Mouse (Mus musculus) megakaryocyte progenitor cell, adult 5-6 weeks (primary cell): ENCODE measurements at regions not wholly inside any gene's neighbourhood (a gene's known extent, or its start where the extent isn't known, plus 50 kb on each side); places are given as distances from the start of the nearest gene placed in this dataset.

Experiments used
- ATAC-seq: replicated peaks from 2 replicates; pipeline ENCODE4 v1.8.0; 2016; ENCODE audit warnings: mild to moderate bottlenecking, moderate TSS enrichment, inconsistent platforms; ENCODE audit not compliant: poor library complexity

DNA sequence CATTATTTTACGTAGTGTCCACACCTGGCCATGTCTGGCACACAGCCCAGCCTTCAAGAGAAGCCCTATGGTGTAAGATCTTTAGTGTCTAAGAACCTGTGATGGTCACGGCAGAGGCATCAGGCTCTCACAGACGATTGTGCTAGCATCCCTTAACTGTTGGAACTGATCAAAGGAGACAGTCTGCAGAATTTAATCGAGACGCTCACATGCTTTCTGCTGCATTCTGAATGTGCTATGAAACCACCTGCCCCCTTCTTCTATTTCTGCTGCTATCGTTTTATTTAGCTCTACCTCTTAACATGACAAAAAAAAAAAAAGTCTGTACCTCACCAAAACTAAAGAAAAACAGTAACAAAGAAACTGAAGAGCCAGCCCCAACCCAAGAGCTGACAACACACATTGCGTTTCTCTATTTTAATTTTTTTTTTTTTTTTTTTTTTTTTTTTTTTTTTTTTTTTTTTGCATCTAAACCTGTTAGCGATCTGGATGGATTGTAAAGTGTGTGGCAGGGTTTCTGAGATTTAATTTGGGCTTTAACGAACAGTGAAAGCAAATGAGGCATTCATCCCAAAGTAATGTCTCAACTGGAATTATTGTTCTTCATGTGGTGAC, 209.6 kb upstream of the Clint1 start:
- ATAC-seq = no peak

DNA sequence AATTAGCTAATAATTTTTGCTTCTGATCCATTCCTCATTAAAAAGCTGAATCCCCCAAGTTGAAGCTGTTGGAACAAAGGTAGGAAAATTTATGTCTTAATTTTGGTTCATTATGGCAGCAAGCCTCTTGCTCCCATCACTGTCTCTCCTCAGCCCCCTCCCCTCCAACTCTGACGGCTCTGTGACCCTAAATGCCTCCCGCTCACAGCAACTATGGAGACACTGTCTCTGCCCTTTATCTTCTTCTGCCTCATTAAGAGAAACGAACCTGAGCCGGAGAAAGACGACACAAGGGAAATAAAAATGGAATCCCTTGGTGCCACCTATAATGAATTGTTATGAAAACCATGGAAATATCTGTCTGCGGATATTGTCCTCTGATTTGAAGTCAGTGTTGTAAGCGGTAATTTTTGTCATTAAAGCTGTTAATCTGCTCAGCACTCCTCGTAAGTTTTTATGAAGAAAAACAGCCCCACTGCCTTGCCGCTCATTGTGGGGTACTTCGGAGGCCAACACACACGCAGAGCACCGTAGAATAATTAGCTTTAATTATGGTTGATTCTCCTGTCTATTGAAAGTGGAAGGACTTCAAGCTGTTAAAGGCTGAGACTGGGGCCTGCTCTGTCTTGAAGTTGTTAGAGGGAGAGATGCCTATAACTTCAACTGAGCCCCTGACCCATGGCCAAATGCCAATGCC, 208.1 kb upstream of the Clint1 start:
- no peak for ATAC-seq

- no peak for ATAC-seq
These were observed 206.0 kb upstream of the Clint1 start for GRCm38 (mm10) chr11:45645815-45646214.

GRCm38 (mm10) chr11:45647888-45648287, 204.0 kb upstream of the Clint1 start:
- no peak for ATAC-seq

DNA sequence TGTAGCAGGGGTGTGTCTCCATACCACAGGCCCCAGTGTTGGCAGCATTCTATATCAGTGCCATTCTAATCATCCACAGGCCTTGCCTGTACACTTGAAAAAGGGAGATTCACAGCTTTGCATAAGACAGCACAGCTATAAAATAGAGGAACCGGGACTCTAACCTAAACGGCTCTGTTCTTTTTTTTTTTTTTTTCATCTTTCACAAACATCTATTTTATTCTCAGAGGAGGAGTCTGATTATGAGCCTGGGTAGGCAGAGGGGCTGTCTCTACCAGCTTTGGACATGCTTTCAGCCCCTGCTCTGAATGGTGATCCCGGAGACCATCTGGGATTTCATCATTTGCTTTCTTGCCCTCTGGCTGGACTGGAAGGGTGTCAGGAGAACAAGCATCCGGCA, 195.6 kb upstream of the Clint1 start:
- no peak for ATAC-seq

- no peak for ATAC-seq
These were observed 181.6 kb upstream of the Clint1 start for GRCm38 (mm10) chr11:45670156-45670830.

DNA sequence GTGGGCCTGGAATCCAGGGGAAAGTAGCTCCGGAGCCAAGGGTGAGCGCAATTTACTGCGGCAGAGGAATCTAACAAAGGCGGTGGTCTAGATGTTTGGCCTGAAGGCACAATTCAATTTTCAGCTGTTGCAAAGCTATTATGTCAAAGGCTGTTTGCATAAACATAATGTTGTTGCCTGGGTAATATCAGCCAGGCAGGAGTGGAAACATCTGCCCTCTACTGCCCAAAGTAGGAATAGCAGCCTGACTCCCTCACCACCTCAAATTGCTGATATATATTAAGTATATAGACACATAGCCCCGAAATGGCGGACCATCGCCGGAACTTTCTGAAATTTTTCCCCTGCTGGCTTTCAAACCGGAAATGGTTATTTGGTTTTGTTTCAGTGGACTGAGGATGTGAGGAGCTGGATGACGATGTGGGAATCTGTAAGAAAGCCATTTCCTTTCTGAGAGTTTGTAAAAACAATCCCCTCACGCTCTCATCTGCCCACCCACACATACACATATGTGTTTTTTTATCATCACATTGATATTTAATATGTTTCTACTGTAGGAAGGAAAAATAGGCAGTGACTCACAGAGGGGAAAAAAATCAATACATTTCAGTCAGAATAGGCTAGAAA, 173.1 kb upstream of the Clint1 start:
- ATAC-seq = peak; percentile 95

DNA sequence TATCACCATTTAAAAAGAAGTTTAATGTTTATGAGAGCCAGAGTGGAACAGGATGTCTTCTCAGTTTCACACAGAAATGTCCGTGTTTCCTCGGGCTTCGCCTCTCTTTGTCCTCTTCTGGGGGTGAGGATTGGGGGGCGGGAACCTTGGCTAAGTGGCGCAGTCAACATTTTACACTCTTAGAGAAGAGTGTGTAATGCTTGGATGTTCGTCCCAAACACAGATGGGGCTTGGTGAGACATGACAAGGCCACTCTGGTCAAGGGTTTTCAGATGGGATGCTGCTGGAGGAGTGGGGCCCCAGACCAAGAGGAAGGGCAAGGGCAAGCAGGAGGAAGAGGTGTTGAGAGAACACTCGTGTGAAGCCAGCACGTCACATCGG, 172.6 kb upstream of the Clint1 start:
- no peak for ATAC-seq

GRCm38 (mm10) chr11:45685571-45685970, 166.3 kb upstream of the Clint1 start:
- no peak for ATAC-seq

GRCm38 (mm10) chr11:45693206-45693605, 158.6 kb upstream of the Clint1 start:
- no peak for ATAC-seq

DNA sequence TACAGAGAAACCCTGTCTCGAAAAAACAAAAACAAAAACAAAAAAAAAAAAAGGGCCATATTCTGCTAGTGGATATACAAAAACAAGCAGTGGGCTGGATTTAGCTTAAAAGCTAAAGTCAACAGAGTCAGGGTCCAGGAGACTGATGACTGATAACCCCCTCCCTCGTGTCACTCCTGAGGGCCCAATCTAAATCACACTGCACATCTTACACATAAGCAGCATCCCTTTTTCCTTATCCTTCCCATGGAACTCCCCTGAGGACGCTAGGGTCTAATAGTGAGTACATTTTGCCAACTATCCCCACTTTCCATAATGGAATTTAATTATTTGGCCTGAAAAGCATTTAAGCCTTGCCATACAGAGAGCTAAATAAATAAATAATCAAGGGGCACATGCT, 150.3 kb upstream of the Clint1 start:
- no peak for ATAC-seq

- no peak for ATAC-seq
These were observed 148.9 kb upstream of the Clint1 start for GRCm38 (mm10) chr11:45702916-45703315.

- no peak for ATAC-seq
These were observed 147.4 kb upstream of the Clint1 start for GRCm38 (mm10) chr11:45704411-45704810.

DNA sequence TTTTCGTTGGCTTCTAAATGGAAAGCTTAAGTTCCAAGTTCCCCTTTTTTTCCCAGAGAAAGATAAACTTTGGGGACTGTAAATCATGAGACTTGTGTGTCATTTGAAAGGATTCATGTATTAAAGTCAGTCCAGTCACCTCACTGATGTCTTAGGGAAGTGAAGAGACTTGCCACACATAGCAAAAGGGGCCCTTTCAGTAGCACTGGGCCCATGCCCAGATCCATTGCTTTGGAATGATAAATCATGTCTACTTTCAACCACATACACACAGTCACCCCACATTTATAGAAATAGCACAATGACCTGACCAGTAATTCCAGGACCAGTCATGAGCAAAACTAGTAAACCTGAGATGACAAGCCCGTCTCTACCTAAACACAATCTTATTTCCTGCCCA, 133.2 kb upstream of the Clint1 start:
- no peak for ATAC-seq

- ATAC-seq = no peak
These were observed 132.0 kb upstream of the Clint1 start for GRCm38 (mm10) chr11:45719821-45720220.

DNA sequence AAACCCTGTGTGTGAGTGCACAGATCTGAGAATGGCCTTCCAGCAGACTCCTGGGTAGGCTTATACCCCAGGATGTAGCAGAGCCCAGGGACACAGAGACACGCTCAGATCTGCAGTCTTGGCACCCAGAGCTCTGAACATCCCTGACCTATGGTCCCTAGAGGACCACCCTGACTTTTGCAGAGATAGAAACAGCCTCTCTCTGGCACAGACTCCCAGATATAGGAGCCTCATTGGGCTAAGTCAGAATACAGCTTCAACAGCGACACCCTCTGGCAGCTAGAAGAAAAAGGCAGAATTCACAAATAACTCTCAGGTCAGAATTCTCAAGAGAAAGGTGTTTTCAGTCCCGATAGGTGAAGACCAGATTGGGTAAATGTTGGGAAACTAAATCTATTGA, 115.3 kb upstream of the Clint1 start:
- ATAC-seq = no peak

DNA sequence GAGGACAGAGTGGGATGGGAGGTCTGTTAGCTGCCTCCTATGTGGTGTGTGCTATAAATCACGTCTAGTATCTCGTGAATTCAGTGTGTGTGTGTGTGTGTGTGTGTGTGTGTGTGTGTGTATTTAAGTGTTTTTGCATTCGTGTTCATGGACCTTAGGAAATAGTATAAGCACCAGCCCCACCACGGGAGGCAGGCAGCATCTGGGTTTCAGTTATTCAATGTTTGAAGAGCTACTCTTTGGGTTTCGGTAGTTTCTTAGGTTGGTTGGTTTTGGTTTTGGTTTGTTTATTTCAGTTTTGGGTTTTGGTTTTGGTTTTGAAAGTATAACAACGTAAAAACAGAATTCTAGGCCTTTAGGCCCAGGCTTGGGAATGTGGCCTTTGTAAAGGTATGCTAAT, 113.5 kb upstream of the Clint1 start:
- ATAC-seq = no peak

DNA sequence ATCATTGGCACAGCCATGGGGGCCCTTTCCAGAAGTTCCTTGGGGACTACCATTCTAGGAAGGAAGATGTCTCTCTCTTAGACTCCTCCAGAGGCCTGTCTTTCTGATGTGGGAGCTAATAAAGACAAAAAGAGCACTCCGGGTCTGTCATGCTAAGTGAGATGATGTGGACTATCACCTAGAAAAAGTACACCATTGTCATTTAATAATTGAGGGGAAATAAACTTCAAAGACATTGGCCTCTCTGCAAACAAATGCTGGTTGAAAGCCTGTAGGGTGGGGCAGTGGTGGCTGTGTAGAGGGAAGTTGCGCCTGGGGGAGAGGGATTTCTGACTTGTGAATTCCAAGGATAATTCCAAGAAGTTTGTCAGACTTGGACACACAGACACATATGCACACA, 105.9 kb upstream of the Clint1 start:
- ATAC-seq = no peak

DNA sequence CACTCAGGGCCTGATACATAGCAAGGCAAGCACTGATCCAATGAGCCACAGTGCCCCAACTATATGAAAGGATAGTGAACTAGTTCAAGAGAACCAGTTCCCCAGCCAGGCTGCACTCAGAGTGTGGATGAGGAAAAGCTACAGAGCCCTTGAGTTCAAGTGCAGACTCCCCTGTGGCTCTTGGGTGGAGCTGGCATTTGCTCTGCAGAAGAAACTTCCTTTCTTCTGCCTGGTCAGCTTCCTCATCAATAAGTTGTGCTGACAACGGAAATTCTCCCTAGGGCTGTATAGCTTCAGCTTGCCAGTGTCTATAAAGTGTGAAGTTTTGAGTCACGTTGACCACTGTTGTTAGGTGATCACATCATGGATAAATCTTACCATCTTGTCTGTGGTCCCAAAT, 101.6 kb upstream of the Clint1 start:
- no peak for ATAC-seq

DNA sequence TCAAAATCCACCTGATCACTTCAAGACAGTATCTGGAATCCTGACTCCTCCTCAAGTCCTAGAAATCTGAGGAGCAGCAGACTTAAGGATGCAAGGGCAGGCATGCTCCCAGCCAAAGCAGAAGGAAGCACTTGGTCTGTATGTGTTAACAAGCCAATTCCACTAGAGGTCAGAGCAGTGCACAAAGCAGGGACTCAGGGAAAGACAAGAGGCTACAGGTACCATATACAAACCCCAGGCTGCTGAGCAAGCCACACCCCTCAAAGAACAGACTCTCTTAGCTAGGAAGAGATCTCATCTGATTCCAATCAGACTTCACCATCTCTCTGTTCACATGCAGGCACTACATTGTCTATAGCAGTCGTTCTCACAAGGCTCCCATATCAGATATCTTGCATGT, 99.6 kb upstream of the Clint1 start:
- peak; percentile 98 for ATAC-seq

GRCm38 (mm10) chr11:45752791-45753190, 99.1 kb upstream of the Clint1 start:
- ATAC-seq = peak; percentile 62

- no peak for ATAC-seq
These were observed 84.8 kb upstream of the Clint1 start for GRCm38 (mm10) chr11:45767081-45767480.
